Mouse (Mus musculus) cerebellum, postnatal 4 days (tissue): ENCODE data around the gene Tlk1.

ENCODE experiments used
- DNase-seq, 2 experiments: peaks; one replicate each; pipeline ENCODE4 v3.0.0; 2022; ENCODE audit warnings: low spot score in 2 of 2, mixed read lengths in 1 of 2

The Tlk1 gene

DNA sequence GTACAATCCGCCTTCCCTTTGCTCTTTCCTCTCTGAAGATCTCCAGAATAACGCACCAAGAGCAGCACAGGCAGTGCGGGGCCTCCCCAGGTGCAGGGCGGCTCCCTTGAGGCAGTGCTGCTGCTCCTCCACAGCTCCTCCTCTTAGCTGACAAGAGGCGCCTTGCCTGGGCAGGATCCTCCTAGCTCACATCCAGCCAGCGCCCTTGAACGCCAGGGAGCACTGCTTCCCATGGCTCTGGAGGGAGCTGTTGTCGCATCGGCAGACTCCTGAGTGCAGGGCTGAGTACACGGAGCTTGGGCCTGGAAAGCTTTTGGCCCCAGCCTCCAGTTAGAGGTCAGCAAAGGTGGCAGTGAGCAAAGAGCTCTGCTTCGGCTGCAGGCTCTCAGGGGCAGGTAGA is 135.3 kb downstream of the Tlk1 start:
- no peak for DNase-seq

DNA sequence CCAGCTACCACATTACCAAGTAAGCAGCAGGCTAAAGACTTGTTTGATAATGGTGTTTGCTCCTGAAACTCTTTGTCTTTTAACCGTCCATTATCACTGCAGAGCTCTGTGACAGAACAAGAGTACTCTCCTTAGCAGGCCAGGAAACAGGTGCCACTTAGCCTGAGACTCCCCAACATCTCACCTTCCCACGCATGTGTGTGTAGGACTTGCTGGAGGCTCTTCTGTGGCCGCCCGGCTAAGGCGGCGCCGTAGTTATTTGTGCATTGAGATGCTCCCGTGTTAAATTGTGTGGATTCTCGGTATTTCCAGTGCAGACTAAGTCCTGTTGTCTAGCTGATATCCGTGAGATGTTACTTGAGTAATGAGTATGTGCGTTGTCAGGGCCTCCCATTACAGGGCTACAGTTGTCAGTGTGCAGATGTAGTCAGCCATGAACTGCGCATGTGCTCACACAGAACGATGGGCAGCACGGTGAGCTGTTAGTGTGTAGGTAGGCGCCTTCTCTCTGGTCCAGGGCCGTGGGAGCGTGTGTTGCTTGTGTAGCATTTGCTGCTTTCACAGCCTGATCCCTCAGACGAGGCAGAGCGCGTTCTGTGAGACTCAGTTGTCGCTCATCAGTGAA is 137.0 kb downstream of the Tlk1 start:
- no peak for DNase-seq

DNA sequence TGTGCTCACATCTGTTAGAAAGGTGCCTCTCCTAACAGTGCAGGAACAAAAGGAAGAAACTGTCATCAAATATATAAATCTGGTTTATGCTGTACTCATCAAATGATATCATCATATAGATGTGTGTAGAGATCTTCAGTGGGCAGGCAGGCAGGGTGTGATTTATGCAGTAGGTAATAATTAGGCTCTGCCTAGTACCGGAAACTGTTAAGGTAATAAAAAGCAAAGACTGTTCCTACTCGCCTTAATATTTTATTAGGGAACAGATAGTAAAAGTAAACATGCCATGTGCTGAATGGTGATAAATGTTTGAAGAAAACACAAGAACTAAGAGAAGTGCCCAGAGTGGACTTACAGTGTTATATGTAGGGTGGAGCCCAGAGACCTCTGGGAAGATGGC is 143.2 kb downstream of the Tlk1 start:
- DNase-seq = no peak

DNA sequence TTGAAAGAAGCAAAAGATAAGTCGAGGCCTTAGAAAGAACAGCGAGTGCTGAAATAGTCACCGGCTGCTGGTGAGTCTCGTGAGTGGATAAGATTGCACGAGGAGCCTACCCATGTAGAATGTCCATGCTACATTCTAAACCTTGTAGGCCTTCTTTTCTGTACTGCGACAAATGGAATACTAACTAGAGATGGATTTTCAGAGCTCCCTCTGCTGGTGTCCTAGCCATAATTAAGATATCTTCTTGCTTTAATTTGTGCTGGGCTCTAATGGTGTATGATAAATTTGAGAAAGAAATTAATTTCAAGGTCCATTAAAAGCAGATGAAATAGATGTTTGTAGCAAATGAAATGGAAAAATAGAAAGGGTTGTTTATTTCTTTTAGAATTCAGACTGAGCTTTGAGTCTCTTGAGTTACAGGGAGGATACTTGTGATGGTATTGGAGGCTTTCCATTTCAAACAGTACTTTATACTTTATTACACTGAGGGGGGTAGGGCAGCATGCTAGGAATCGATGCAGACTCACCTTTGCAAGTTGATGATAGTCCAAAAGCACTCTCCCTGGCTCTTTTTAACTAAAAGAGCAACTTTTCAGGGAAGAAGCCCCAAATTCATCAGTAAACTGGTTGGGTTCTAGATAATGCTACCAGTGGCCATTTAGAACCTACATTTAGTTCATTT is 151.9 kb downstream of the Tlk1 start:
- no peak for DNase-seq

DNA sequence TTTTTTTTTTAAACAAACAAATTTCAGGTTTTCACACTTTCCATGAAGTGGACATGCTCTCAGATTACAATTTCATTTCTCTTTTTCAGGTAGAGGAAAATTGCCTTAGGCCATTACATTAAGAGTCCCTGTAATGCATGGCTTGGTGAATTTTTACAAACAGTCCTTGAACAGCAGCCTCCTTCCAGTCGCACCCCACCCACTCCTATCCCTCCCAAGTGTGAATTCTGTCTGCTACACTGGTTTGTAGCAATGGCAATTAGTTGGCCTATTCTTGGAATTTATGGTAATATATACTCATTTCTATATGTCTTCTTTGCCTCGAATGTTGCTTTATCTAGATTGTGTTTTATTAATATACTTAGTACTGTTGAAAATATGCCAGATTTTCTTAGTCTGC is 153.1 kb downstream of the Tlk1 start:
- no peak for DNase-seq

DNA sequence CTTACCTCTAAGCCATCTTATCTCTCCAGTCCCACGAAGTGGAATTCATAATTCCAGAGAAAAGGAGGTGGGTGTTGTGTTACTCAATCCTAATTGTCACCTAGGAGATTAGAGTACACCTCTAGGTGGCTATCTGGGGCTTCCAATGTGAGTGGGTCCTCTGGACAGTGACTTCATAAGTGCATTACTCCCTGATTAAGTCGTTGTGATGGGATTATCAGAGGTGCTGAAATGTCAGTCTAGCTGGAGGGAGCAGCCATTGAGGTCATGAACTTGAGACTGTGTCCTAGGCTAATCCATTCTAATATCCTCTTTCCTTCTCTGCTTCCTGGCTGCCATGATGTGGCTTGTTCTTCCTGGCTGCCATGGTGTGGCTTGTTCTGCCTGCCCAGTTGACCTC is 155.6 kb downstream of the Tlk1 start:
- DNase-seq = no peak

DNA sequence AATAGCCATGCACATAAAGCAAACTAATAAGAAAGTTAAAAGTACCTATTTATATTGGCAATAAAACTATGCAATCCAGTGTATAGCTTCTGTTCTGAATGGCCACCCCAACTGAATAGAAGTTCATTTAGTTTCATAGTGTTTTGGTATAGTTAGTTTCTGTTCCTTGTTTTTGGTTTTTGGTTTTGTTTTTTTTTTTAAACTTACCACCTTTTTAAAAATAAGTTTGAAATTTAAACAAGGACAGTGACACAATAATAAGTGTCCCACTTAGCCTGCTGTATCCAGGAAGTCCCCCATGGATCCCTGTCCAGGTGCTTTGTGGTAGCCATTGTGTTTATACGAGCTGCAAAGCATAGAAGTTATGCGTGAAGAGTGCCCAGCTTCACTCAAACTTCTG is 156.3 kb downstream of the Tlk1 start:
- no peak for DNase-seq

DNA sequence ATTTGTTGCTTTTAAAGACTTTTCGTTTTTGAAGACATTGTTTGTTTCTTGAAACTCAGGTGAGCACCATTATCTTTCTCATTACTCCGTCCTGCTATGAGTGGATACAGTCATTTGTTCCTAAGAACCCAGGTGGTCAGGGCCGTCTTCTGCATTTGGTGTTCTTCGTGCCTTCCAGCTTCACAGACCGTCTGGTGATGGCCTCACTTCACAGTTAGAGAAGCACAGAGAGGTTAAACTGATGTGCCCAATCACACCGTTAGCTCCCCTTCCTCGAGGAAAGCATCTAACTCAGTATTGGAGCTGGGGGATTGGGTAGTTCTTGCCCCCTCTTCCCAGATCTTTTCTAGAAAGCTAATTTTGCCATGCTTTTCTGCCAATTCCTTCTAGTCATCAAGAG is 158.5 kb downstream of the Tlk1 start:
- no peak for DNase-seq

DNA sequence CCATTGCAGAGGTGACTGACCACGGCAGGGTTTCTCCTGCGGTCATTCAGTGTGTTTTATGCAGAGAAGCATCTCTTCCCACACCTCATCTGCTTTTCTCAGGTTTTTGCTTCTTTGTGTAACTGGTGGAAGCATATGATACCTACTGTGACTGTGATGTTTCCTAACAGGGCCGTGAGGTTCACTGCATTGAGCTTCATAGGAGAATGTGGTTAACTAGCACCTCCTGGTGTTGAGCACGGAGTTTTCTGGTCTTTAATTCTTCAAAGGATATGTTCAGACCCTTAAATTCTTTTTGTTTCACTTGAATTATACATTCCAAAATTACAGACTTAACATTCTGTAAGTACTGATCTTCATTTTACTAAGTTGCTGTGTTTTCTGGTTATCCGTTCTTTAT is 161.8 kb downstream of the Tlk1 start:
- no peak for DNase-seq
